Mouse (Mus musculus) urinary bladder, postnatal 36 days (tissue): ENCODE measurements around the gene Zscan21.
A peak's percentile ranks its signal among the peaks of the same experiment; 100 is the strongest.

Experiments used
- DNase-seq, 2 experiments: peaks; one replicate each; pipeline ENCODE4 v3.0.0; 2022; ENCODE audit warnings: low spot score in 2 of 2, mixed read lengths in 1 of 2

The Zscan21 gene

GRCm38 (mm10) chr5:138118041-138118440 is 1.3 kb downstream of the Zscan21 start:
- no peak for DNase-seq

DNA sequence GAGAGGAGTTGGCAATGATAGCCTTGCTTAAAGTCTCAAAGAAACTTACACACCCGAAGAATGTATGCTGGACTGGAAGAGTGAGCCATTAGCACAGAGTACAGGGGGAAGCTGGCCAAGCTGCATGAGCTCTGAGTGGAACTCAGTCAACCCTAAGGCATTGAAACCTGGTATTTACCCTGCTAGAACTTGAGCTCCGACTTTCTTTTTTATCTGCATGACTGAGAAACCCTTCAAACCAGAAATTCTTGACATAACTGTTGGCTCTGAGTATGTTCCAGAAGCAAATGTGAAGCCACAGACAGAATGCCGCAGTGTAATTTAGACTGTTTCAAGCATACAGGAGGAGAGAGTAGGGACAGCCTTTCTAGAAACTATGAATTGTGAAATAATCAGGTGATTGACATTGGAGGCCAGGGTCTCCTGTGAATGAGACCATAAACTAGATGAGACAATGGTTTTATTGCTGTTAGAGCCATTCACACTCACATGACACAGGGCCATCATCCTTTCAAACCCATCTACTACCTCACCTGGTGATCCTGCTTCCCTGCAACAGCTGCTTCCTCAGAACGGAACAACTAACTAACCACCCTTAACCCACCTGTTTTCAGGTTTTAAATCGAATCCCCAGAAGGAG is 15.8 kb downstream of the Zscan21 start:
- no peak for DNase-seq

- DNase-seq = no peak
These were observed 20.6 kb downstream of the Zscan21 start for GRCm38 (mm10) chr5:138137257-138137656.

DNA sequence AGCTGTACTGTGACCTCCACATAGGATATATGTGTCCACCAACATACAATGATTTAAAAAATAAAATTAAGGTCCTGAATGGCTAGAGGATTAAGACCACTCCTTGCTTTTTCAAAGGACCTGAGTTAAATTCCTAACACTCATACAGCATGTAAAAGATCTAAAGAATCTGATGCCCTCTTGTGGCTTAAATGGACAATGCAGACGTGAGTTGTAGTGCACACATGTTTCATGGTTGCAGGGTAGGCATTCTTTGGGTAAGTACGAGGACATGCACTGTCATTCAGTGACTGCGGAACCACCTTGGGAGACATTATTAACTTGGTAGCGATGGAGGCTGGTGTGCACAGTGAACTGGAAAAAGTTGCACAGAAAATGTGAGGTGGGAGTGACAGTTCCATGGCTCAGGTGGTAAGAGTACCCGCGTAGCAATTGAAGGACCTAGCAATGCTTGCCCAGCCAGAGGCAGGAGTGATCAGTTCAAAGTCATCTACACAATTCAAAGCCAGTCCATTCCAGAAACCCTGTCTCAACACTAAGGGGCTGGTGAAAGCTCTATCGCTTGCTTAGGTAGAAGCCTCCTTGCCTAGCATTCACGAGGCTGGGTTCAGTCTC is 21.3 kb downstream of the Zscan21 start:
- no peak for DNase-seq

DNA sequence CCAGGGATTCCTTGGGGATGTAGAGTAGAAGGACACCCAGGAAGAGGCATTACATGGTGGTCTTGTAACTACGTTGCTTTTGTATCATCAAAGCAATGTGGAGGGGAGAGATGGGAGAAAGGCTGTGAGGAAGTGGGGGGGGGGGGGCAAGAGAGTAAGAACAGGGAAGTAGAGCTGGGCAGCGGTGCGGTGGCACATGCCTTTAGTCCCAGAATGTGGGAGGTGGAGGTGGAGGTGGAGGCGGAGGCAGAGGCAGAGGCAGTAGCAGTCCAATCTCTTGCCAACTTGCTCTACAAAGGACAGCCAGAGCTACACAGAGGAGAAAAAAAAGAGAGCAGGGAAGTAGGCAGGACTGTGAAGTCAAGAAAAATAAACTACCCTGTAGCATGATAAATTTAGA is 21.9 kb downstream of the Zscan21 start:
- DNase-seq = no peak

- DNase-seq = no peak
These were observed 37.7 kb downstream of the Zscan21 start for GRCm38 (mm10) chr5:138154390-138154789.

DNA sequence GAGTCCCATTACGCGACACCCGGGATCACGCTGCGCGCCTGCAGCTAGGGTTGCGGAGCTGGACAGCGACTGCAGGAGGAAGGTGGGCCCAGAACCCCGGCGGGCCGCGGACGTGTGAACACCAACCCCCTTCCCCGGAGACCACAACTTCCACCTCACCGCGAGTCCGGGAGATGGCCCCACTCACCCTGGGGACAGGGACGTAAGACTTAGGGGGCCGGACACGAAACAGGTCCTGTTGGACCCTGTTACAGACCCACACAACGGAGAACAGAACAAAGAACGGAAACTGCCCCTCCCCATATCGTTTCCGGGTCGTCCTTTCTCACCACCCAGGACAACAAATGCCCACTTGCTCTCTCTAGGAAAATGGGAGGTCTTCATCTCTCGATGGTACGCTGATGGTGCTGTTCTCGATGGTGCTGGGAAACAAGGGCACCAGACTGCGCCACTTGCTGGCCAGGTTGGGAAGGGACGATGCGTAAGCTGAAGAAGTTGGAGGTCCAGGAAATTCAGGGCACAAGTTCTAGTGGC is 38.8 kb downstream of the Zscan21 start, which contains the start of gene Zfp113:
Zfp113 (minus strand) TSS at position 302 of the 534 bp plus-strand sequence.
- peak; percentile 81 to 86 for DNase-seq

DNA sequence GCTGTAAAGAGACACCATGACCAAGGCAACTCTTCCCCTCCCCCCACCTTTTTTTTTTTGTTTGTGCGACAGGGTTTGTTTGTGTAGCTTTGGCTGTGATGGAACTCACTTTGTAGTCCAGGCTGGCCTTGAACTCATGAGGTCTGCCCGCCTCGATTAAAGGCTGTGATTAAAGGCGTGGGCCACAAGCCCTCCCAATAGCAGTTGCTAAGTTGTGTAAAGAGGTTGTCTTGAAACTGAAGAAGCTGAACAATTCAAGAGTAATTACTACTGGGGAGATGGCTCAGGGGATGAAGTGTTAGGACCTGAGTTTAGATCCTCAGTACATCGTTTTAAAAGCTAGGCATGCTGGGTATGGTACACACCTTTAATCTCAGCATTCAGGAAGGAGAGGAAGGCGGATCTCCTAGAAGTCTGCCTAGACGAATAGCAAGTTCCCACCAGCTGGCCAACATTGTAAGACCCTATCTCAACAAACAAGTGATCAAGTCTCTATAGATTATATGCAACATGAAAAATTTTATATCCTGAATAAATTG is 43.6 kb downstream of the Zscan21 start:
- DNase-seq = no peak

DNA sequence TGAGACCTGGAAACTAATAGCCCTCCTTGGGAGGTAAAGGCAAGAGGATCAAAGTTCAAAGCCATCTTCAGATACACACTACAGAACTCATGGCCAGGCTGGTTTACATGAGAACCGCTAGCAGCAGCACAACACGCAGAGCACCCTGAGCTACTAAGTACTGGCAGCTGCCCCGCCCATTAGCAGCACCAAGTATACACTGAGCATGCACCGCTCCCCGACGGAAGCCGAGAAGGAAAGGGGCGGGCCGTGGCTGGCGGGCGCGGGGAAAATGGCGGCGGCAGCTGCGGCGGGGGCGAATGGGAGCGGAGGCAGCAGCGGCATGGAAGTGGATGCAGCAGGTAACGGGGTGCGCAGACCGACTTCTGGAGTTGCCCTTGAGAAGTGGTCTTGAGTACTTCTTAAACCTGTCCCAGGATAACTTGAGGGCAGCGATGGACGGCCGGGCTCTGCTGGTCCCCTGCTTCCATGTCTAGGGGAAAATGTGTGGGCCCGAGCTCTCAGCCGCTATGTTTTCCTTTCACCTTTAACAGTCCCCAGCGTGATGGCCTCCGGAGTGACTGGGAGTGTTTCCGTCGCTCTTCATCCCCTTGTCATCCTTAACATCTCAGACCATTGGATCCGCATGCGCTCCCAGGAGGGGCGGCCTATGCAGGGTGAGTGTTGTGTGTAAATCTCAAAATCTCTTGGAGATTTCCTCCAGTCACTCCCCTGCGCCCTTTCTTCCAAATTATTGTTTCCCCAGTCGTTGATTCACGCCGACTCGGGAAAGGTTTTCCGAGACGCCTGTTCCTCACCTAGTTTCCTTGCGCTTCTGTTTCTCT is 44.4 kb downstream of the Zscan21 start, which contains the start of gene Cops6:
Cops6 (plus strand) TSS at position 230 of the 824 bp plus-strand sequence.
- DNase-seq = peak; percentile 90 to 94

- no peak for DNase-seq
These were observed 46.3 kb downstream of the Zscan21 start for GRCm38 (mm10) chr5:138163046-138163445.

DNA sequence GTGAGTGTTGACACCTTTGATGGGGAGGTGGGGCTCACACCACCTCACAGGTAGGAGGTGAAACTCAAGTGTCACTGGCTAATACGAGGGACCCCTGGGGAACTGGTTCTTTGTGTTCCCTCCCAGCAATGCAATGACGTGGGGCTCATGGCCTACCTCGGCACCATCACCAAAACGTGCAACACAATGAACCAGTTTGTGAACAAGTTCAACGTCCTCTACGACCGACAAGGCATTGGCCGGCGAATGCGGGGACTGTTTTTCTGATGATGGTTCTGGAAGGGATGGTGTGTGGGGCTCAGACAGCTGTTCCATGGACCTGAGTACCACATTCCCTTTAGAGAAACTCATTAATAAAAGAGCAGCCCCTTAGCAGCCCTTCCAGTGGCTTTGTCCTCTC is 46.9 kb downstream of the Zscan21 start:
- no peak for DNase-seq

- DNase-seq = no peak
These were observed 48.9 kb downstream of the Zscan21 start for GRCm38 (mm10) chr5:138165594-138165993.

DNA sequence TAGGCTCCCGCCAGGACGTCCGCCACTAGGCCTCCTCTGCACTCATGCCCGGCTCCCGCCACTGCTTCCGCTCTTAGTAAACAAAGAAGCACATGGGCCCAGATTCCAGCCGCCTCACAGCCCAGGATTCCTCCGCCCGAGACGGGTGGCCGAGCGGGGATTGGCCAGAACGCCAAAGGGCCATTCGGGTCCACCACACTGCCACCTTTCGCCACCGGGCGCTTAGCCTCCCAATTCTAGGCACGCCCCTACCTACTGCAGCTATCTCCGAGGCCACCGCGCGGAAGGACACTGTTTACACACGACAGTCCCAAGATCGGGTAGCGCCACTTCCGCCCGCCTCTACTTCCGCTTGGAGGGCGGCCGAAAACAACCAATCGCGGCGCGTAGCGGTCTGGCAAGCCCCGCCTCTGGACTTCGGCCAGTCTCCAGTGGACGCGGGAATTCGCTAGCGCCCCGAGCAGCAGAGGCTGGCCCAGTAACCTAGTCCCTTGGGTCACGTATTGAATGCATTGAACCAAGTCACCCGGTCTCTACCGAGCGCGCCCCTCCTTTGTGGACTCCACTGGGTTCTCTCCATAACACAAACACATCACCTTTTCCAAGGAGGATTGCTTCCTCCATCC is 54.3 kb downstream of the Zscan21 start:
- peak; percentile 93 to 97 for DNase-seq

- peak; percentile 99 for DNase-seq
These were observed 55.2 kb downstream of the Zscan21 start, which contains the start of the genes Ap4m1 and Mcm7 for GRCm38 (mm10) chr5:138171695-138172491. Ap4m1 (plus strand) TSS chr5:138172002. Mcm7 (minus strand) TSS chr5:138172422.

GRCm38 (mm10) chr5:138173217-138173616 is 56.5 kb downstream of the Zscan21 start:
- no peak for DNase-seq
